Mouse (Mus musculus): ENCODE data around the gene Mxi1. TPM values are rescaled to one million over a fixed set of nuclear protein-coding genes. Genes with fewer than 3 reads are reported as not detected.

Mxi1 gene
- polyA plus RNA-seq, 1 experiment from 2014 or later = 68.4 TPM

Other genes with a start within 250 kb of the Mxi1 start
- 29.9 and 31.5 TPM in 2 replicates for gene Add3, start 170.1 kb upstream of the Mxi1 start, polyA plus RNA-seq (2015; fragmentation: Nextera tagmentation; extraction: Ambion mirVana)
- not detected in 2 replicates for gene Gm10197, start 61.2 kb downstream of the Mxi1 start, polyA plus RNA-seq (2015; fragmentation: Nextera tagmentation; extraction: Ambion mirVana)
- gene Smndc1, start 80.1 kb downstream of the Mxi1 start, polyA plus RNA-seq (2015; fragmentation: Nextera tagmentation; extraction: Ambion mirVana) = 41.0 and 42.3 TPM in 2 replicates
- 2.9 TPM in 2 replicates for gene Dusp5, start 218.6 kb downstream of the Mxi1 start, polyA plus RNA-seq (2015; fragmentation: Nextera tagmentation; extraction: Ambion mirVana)

All from forebrain, embryonic 15.5 days (tissue).